Mouse (Mus musculus) T-helper 1 cell (primary cell): Measurements from ENCODE around the gene Gadd45a.

Source experiments
- in situ Hi-C: fragments of 300-600 bp; cut with MboI, MseI; formaldehyde crosslinking; loops from one replicate; pipeline ENCODE4 v1.15.1; 2025; ENCODE audit warnings: high pct_unique_total_duplicates

The Gadd45a gene

DNA sequence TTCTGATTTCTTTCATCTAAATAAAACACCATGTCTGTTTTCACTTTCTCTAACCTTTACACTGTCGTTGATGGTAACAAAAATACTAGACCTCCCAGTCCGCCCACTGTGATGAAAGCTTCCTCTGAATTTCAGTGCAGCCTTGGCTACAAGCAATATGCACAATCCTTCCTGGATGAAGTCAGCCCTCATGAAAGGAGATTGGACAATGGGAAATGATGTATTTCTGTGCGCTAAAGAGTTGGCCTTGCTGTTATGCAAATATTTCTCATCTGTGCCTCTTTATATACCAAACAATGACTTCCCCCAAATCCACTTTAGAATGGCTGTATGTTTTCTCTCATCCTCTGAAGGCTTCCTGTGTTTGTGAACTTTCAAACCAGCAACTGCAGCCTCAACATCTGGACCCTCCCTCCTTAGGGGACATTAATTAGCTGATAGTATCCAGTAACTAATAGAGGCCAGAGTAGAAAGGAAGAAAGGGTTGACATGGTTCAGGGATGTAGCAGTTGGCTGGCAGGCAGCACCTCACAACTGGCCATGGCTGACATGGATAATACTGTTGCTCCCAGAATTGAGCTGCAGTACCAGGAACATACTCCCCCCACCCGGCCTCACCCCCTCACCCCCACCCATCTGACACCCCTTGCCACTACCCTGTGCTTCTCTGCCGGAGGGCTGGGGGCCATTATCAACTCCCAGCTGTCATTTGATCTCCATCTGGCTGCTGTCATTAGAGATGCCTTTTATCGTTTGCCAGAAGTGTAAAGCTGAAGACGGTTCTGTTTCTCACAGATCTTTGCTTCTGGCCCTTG, 11.8 kb upstream of the Gadd45a start:
- in situ Hi-C loops: no loop called here

DNA sequence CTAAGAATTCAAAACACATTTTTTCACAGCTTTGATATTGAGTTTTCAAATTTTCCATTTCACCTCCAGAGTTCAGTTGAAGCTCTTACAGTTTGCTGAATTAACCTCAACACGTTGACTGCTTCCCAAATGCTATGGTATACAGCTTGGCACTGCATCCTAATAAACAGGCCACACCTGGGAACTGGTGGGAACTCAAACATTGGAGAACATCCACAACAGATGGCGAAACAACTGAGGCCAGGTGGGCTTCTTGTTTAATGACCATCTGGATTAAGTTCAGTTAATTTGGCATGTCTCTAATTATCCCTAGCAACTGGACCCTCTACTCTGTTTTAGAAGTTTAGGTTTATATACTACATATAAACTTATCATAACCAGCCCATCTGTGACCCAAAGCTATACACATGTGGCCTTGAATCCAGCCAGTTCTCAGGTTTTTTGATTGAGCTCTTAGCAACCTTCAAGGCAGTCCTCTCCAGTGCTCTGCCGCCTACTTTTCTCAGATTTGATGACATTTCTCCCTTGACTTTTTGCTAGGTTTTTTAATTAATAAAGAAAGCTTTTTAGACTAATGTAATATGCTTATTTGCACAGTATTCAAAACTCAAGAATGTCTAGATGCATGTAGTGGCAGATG, 10.9 kb upstream of the Gadd45a start:
- in situ Hi-C loops: no loop called here

DNA sequence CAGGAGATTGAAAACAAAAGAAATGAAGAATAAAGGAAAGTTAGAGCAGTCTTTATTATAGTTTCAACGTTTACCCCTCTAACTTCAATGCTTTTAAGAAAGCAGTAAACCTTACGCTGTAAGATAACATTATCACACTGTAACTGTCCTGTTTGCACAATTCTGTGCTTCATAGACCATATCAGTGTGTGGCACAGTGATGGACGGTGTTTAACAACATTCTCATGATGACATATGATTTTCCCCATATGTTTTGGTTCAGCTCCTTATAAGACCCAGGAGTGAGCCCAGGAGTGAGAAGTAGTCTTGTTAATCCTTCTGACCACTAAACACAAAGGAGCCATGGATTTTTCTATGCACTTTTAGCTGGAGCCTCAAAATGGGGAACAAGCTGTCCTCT, 9.7 kb upstream of the Gadd45a start:
- in situ Hi-C loops: no loop called here

DNA sequence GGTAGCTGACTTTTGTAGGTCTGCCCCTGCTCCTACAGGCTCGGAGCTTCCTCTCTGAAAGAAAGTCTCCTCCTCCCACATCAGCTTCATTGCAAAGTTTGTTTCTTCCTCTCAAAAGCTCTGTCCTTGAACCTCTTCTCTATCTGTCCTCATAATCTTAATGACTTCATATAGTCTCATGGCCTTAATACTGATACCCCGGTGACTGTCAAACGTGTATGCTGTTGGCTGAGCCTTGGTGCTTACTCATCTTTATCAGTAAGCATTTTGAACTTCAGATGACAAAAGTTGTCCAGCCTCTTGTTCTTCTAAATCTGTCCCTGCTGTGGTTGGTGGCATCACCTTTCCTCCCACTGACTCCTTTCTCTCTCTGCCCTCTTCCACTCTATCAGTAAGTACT, 8.2 kb upstream of the Gadd45a start:
- in situ Hi-C loops: no loop called here

GRCm38 (mm10) chr6:67040904-67041410, 3.7 kb upstream of the Gadd45a start:
- in situ Hi-C loops: no loop called here

DNA sequence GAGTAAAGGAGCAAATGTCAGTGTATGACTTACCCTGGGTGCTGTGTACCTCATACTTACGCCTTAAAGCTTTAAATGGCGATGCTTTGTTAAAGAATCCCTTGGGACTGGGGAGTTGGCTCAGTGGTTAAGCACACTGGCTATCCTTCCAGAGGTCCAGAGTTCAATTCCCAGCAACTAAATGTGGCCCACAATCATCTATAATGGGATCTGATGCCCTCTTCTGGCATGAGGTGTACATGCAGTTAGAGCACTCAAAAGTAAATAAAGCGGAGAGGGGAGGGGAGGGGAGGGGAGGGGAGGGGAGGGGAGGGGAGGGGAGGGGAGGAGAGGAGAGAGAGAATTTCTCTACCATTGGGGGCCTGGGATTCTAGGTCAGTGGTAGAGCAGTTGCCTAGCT, 1.7 kb upstream of the Gadd45a start:
- in situ Hi-C loops: loop anchor here (10.0 kb wide), 1 partner anchor 106 kb away; no protein-coding TSS in a partner anchor

- in situ Hi-C loops: loop anchor here (10.0 kb wide), 1 partner anchor 108 kb away; no protein-coding TSS in a partner anchor
Observed at GRCm38 (mm10) chr6:67036356-67036811, 873 bp downstream of the Gadd45a start.

- in situ Hi-C loops: loop anchor here (10.0 kb wide), 1 partner anchor 109 kb away; no protein-coding TSS in a partner anchor
Observed at GRCm38 (mm10) chr6:67035388-67036299, 1.6 kb downstream of the Gadd45a start.

GRCm38 (mm10) chr6:67034331-67035130, 2.7 kb downstream of the Gadd45a start:
- in situ Hi-C loops: loop anchor here (10.0 kb wide), 1 partner anchor 110 kb away; no protein-coding TSS in a partner anchor

- in situ Hi-C loops: loop anchor here (10.0 kb wide), 1 partner anchor 111 kb away; no protein-coding TSS in a partner anchor
Observed at GRCm38 (mm10) chr6:67033604-67034003, 3.7 kb downstream of the Gadd45a start.

GRCm38 (mm10) chr6:67032972-67033371, 4.3 kb downstream of the Gadd45a start:
- in situ Hi-C loops: loop anchor here (10.0 kb wide), 1 partner anchor 112 kb away; no protein-coding TSS in a partner anchor

- in situ Hi-C loops: loop anchor here (10.0 kb wide), 1 partner anchor 112 kb away; no protein-coding TSS in a partner anchor
Observed at GRCm38 (mm10) chr6:67032551-67032950, 4.7 kb downstream of the Gadd45a start.

GRCm38 (mm10) chr6:67030846-67031245, 6.4 kb downstream of the Gadd45a start:
- in situ Hi-C loops: loop anchor here (10.0 kb wide), 1 partner anchor 114 kb away; no protein-coding TSS in a partner anchor

DNA sequence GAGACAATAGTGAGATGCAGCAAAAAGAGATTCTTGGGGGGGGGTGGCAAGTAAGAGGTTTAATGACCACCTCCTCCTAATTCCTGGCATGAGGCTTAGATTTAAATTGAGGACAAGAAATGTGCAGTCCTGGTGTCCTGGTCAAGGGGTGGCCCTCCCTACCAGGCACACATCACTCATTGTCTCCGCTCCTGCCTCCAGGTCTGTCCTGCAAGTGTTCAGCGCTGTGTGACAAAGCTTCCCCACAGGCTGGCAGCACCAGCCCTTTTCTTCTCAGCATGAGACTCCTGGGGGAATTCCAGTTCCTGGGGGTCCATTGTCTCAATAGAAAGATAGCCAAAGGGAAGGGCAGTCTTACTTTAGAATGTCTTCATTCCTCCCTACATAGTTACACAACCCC, 6.8 kb downstream of the Gadd45a start:
- in situ Hi-C loops: loop anchor here (10.0 kb wide), 1 partner anchor 114 kb away; no protein-coding TSS in a partner anchor

GRCm38 (mm10) chr6:67029987-67030386, 7.3 kb downstream of the Gadd45a start:
- in situ Hi-C loops: loop anchor here (10.0 kb wide), 1 partner anchor 115 kb away; no protein-coding TSS in a partner anchor

DNA sequence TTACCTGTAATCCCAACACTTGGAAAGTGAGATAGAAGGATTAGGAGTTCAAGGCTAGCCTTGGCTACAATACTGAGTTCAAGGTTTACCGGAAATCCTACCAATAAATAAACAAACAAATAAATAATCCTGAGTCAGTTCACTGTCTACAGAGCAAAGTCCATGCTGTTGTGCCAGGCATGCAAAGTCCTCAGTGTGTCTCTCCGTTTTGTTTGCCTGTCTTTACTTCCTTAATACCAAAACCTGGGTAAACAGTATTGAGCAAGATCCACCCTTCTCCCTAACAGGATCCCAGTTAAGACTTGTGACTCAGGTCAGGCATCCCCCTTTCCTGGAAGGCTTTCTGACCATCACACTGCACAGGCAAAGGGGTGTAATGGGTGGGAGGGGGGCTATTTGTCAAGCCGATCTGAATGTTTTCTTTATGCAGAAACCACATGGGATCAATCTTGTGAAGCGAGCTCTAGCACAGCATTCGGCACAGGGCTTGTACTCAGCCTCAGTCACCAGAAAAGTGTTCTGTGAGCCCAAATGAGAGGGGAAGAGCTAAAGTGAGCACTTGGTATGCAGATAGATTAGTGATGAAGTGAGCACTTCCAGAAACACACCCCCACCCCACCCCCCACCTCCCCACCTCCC, 7.8 kb downstream of the Gadd45a start:
- in situ Hi-C loops: no loop called here

GRCm38 (mm10) chr6:67027438-67028142, 9.7 kb downstream of the Gadd45a start:
- in situ Hi-C loops: no loop called here

DNA sequence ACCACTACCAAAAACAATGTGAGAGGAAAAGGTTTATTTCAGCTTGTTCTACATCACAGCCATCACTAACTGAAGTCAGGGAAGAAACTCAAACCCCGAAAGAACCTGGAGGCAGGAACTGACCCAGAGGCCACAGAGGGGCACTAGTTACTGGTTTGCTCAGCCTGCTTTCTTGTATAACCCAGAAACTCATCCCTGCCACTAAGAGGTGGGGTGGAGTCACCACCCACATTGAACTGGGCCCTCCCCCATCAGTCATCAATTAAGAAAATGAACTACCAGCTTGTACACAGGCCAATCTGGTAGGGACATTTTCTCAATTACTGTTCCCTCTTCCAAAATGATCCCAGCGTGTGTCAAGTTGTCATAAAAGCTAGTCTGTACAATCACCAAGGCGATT, 10.6 kb downstream of the Gadd45a start:
- in situ Hi-C loops: no loop called here

DNA sequence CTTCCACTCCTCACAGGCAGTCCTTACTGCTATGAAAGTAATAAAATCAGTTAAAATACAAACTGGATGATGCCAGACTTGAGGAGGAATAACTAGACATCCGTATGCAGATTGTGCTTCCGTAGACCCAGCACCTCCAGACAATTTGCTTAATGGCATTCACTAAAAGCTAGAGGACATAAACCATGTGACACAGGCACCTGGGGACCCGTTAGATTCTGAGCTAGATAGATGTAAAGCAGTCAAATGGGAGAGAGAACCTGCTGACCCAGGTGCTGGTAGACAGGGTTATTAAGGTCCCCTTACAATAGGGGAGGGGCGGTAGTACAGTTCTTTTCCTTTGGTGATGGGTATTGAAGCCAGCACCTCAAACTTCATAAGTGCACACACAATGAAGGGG, 13.5 kb downstream of the Gadd45a start:
- in situ Hi-C loops: no loop called here
